Mouse (Mus musculus) retina, adult 2 months (tissue): ENCODE results near the gene Psenen.

Source experiments
- DNase-seq: peaks from one replicate; pipeline ENCODE4 v3.0.0-alpha.2; 2012; ENCODE audit warnings: low read depth, low spot score

Gene Psenen

DNA sequence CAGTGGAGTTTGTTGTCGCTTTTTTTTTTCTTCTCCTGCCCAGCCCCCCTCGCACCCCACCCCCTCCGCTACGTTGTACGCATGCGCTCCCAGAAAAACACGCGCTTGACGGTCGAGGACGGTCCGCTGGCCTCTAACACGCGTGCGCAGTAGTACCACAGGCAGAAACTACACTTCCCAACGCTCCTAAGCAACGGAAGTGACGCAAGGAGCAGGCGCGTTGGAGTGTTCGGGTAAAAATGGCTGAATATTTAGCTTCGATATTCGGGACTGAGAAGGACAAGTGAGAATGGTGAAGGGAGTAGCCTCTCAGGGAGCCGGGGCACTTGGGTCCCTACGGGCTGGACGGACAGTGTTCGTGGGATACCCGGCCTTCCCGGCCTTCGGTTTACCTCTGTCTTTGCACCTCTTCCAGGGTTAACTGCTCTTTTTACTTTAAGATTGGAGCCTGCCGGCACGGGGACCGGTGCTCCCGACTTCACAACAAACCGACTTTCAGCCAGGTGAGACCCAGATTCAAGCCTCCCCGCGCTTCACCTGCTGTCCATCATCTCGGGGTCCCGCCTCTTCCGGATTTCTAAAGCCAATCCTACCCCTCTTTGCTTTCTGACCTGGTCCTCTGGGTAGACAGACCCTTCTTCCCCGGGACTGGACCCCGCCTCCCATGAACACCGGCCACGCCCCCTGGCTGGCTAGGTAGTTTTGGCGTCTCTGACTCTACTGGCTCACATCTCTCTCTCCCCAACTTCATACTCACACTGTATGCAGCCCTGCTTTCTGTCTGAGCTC lies at the start of gene Psenen, which contains the start of the genes U2af1l4 and Gm49396:
Gene Psenen (minus strand): TSS at position 511 of the 789 bp plus-strand sequence.
Gene U2af1l4 (plus strand): TSS at position 185 of the 789 bp plus-strand sequence.
Gene Gm49396 (plus strand): TSS at position 228 of the 789 bp plus-strand sequence.
- peak; percentile 98 for DNase-seq

DNA sequence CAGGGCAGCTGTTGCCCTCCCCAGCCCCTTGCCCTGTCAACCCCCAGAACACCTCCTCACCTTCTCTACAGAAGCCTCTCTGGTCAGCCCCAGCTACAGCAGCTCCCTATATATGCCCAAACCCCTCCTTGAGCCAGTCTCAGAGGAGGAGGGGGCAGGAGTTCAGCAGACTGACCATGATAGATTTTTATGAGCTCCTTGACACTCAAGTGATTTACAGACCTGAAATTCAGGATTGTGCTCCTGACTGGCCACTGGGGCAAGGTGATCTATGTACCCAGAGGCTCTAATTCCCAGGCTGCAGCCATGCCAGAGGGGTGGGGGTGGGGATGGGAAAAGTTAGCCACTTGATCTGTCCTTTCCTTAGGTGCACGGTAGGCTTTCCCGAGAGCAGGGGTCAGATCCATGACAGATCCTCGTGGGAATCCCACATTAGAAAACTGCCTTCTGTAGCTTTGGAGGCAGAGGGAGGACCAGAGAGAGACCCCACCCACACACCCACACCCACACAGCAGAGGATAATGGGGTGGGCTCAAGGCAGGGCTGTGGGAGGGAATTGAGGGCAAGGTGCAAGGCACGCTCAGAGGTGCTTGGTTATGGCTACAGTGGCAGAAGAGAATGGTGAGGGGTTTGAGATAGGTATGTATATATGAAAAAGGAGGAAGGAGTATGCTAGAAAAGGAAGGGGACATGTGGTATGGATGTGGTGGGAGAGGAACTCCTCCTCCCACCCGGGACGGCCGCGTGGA lies 49.4 kb upstream of the Psenen start, which contains the start of gene Upk1a:
Gene Upk1a (minus strand): TSS at position 194 of the 749 bp plus-strand sequence.
- no peak for DNase-seq

DNA sequence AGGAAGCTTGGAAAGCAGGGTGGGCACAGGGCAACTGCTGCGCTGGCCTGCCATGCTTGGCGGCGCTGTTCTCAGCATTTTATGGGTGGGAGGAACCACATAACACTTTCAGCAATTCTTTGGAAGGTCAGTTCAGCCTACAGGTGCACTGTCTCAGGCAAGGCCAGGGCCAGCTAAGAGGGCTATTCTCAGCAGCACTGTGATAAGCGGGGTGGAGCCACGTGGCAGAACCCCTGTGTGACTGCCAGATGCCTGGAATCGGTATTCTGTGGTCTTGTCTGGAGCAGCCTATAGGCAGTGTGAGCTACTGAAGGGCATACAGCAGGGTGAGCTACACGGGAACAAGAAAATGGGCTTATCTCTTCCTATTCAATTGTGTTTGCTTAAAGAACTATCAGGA lies 46.6 kb upstream of the Psenen start:
- DNase-seq = no peak

DNA sequence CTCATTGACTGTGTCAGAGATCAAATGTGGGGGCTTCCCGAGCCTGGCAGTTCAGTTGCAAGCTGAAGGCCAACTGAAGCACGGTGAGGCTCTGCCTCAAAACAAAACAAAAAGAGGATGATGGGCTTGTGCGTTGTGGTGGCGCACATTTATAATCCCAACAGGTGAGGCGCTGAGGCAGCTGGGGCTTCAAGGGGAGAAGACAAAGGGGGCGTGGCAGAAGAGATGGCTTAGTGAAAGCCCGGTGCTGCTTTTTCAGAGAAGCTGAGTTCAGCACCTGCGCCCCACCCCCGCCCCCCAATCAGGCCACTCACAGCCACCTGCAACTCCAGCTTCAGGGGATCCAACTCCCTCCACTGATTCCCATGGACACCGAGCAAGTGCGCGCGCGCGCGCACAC lies 45.0 kb upstream of the Psenen start:
- no peak for DNase-seq

DNA sequence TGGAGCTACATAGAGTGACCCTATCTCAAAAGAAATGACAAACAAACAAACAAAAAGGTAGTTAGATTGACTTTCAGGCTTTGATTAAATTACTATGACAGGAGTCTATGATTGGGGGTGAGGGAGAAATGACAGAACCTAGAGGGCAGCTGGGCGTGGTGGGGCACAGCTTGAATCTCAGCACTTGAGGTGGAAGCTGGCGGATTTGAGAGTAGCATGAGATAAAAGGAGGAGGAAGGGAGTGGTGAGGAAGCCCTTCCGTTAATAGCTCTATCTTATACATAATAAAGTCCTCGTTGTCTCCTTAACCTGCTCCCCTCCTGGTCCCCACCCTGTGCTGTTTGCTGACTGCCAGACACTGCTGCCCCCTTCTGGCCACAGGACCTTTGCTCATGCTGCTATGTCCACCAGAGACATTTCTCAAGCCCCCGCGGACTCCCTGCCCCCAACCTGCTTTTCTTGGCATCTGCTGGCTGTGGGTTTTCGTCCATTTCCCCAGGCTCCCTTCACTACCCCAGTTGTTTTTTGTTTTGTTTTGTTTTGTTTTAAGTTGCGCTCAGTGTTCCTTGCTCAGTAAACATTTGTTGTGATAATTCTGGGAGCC lies 44.4 kb upstream of the Psenen start:
- DNase-seq = no peak

DNA sequence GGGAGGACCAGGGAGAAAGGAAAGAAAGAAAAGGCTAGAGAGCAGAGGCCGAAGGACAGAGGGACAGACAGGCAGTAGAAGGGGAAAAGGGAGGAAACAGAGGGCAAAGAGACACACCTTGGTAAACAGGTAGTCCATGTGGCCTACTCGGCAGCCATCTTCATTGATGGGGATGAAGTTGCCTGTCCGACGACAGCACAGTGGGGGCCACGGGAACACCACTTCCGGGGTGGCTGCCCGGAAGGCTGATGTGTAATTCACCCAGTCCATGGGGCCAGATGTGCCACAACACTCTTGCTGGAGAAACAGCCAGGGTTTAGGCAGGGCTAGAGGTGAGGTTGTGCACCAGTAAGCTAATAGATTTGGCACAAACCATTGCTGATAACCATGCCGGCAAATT lies 41.5 kb upstream of the Psenen start:
- DNase-seq = no peak

DNA sequence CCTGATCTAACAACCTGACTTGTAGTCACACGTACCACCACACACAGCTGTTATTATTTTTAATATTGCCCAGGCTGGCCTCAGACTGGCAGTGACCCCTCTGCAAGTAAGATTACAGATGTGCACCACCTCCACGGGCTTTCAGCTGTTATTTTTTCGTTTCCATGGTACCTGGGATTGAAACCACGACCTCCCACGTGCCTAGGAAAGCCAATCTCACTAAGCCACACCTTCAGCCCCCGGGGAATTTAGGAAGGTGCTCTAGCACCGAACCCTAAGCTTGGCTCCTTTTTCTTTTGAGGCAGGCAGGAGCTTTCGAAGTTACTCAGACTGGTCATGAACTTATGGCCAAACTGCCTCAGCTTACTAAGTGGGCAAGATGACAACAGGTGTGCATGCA lies 41.0 kb upstream of the Psenen start:
- no peak for DNase-seq

DNA sequence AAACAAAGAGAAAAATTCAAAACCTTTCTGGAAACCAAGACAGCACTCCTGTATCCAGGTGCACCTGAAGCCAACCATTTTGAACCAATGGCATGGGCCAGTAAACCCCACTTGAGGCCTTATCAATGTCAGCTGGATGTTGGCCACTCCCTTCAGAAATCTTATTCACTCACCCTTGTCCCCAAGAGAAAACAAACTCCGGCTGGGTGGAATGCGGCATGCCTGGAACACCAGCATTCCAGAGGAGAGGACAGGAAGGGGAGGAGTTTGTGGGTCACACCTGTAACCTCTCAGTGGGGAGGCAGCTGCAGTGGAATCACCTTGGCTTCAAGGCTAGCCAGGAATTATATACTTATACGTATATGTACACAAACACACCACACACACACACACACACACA lies 39.2 kb upstream of the Psenen start:
- DNase-seq = no peak

DNA sequence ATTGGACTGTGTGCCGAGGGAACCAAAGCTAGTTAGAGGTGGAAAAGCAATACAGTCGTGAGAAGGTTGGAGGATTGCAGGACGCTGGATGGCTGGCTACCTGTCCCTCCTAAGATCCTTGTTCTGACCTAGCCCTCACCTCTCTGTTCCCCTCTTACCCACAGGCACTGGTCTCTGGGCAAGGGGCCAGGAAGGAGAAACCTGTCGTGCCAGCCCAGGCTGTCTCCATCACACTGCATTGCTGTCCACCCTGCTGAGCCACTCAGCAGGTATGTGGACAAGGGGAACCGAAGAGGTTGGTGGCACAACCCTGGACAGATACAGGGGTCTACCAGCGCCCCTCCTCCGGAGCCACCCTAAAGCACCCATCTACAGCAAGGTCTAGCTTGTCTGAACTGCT lies 37.2 kb upstream of the Psenen start:
- DNase-seq = no peak

DNA sequence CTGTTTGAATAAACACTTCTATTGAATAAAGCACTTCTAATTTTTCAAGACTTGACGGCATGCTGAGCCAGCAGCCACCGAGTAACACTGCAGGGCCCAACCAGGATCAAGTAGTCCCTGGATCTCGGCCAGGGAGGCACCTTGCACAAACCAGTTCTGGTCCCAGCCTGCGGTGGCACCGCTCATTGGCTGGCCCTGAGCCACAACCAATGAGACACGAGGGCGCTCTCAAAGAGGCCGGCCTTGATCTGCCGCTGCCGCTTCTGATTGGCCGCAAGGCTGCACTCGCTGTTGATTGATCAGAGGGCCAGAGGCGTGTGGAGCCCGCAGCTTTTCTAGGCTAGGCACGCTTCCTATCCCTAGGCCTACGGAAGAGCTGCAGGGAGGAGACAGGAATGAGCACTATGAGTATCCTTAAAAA lies 36.5 kb upstream of the Psenen start:
- DNase-seq = peak; percentile 70

DNA sequence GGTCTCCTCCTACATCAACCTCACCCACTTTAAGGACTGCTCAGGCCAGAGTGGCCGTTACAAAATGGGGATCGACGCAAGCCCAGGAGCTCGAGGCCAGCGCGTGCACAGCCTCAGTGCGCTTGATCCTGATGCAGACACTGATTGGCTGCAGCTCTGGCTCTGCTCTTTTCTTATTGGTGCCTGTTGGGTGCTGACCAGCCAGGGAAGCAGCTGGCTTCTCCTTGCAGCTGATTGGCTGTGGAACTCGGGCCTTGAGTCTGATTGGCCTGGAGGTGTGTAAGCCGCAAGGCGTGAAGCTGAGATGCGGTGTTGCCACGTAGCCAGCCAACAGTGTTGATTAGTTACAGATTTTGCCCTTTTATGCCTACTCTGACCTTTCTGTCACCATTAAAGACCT lies 35.4 kb upstream of the Psenen start, which contains the start of gene Zbtb32:
Gene Zbtb32 (minus strand): TSS at position 124 of the 400 bp plus-strand sequence.
- DNase-seq = no peak

DNA sequence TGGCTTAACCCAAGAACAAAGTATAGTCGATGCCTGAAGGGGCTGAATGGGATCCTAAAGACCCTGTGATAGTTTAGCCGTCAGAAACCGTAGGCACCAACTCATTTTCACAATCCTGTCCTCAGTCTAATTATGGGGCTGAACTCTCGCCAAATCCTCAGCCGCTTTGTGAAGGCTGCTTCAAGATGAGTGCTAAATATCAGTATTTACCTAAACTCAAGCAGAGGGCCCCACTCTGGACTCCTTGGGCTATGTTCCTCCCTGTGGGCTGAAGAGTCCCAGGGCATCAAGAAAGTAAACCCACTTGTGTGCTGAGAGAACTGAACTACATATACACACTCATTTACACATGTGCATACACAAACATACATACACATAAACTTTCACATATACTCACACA lies 33.4 kb upstream of the Psenen start:
- no peak for DNase-seq

DNA sequence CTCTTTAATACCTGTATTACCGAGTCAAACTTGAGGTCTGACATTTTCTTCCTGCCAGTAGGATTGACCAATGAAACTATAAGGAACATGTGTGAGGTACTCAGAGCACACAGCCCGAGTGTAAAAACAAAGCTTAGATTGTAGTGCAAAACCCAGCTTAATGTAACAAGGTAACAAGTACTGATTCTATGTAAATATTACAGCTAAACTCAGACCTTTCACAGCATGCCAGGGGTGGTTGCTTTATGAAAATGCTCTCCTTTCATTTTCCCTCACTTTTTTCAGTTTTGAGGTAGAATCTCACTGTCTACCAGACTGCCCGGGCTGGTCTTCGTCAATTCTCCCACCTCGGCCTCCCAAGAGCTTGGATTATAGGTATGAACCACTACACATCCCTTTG lies 32.7 kb upstream of the Psenen start:
- DNase-seq = no peak

DNA sequence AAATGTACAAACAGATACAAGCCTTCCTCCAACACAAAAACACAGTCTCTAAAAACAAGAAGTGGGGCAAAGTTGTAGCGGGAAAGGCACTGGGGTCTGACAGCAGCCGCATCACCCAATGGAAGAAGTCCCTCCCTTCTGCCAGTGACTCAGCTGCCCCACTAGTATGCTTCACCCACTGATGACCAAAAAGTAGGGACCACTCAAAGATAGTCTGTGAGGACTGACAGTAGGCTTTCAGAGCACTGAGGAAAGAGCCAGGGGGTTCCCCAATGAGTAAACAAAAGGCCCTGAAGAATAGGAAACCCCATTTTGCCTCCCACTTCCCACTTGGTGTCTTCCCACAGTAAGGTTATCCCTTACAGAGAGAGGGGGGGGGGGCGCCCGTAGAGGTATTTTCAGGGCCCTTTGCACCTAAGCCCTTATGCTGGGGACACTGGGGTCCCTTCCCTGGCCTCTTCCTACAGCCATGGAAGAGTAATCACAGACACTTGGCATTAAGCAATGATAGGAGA lies 31.1 kb upstream of the Psenen start:
- no peak for DNase-seq

DNA sequence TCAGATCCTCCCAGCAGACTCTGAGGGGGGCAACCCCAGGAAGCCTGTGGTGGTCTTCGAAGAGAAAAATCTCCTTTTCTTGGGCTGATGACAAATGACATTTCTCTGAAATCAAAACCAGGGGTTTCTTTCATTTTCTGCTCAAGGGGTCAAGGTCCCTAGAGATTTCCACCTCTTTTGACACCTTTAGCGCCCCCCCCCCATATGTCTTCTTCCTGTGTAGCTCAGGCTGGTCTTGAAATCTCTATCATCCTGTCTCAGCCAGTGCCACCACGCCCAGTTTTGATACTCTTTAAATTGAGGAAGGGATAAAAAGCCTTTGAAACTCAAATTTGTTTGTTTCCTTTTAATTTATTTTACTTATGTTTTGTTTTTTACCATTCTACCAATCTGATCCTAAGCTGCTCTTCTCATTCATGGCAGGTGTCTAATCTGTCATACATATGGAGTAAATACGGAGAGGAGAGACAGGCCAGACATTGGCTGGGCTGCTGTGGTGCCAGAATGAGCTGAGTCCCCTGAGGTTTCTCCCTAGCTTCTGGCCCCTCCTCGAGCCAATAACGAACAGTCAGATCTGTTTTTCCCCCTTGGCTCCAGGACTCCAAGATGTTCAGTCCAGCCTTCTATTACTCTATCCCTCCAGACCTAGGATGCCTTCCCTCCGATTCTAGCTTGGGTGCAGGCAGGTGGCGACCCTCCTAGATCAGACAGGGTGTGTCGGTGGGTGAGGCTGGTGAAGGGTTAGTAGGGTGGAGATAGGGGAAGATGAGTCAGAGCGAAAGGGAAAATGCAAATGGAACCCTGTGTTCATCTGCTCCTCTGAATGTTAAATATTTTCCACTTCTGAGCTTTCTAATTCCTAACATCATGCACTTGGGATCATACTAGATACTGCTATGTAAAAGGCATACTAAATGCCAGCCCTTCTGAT lies 30.4 kb upstream of the Psenen start:
- no peak for DNase-seq

DNA sequence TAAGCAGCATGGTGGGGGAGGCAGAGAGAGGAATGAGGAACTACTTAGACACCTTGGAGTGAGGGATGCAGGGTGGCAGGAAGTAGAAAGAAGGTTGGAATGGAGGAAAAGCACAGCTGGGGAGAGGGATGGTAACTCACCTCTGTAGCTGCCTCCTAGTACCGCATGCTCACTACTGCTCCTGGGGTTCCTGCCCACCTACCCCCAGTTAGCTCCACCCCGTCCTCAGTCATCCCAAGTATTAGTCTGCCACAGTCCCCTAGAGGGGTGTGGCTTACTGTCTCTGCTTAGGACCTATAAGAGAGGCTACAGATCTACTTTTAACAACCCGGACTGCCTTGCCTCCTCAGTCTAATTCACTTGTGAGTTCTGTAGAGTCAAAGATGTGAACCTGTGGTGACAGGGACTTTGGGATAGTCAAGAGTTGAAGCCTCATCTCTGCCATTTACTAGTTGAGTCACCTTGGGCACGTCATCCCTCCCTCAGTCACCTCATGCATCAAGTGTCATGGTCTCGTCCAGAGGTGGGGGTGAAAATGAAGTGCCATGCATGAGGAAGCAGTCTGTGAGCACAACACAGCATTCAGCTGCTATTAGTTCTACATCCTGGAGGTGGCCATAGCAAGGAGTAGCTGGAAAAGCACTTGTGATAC lies 29.5 kb upstream of the Psenen start:
- DNase-seq = no peak

DNA sequence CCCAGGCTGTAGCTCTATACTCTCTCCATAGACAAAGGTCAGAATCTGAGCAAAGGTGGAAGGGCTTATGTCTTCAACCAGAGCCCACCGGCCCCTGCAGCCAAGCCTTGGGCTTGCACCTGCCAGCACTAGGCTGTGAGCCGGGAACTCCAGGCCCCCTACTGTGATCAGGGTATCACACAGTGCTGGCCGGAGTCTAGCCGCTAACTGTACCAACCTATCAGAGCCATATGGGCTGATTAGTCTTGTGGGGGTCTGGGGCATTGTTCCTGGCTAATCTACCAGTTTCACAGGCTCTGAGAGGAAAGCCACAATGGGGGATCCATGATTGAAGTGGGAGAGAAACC lies 28.2 kb upstream of the Psenen start:
- no peak for DNase-seq

DNA sequence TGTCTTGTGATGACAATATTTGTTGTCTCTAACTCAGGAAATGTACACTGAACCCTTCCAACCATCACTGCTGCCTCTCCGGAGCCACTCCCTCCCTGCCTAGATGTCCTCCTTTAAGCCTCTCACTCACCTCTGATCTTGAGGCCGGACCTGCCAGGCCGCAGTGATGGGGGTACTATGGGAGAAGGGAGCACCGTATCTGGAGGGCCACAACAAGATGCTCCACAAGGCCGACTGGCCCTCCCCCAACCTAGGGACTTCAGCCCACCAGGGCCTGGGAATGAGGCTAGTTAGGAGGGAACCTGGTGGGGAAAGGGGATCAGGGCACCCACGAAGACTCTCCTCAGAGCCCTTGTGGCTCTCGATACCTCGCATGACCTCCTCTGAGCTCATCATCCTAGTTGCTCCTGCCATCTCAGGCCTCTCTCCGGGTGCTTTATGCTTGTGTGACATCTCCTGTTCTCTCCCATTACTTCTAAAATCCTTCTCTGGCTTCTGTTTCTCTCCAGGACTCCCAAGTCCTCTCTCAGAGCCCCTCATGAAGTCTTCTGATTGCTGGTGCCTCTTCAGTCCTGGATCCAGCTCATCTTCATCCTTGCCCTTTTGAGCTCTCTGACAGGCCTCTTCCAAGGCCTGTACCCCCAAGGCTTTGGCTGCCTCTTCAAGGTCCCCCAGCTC lies 27.6 kb upstream of the Psenen start:
- DNase-seq = no peak

DNA sequence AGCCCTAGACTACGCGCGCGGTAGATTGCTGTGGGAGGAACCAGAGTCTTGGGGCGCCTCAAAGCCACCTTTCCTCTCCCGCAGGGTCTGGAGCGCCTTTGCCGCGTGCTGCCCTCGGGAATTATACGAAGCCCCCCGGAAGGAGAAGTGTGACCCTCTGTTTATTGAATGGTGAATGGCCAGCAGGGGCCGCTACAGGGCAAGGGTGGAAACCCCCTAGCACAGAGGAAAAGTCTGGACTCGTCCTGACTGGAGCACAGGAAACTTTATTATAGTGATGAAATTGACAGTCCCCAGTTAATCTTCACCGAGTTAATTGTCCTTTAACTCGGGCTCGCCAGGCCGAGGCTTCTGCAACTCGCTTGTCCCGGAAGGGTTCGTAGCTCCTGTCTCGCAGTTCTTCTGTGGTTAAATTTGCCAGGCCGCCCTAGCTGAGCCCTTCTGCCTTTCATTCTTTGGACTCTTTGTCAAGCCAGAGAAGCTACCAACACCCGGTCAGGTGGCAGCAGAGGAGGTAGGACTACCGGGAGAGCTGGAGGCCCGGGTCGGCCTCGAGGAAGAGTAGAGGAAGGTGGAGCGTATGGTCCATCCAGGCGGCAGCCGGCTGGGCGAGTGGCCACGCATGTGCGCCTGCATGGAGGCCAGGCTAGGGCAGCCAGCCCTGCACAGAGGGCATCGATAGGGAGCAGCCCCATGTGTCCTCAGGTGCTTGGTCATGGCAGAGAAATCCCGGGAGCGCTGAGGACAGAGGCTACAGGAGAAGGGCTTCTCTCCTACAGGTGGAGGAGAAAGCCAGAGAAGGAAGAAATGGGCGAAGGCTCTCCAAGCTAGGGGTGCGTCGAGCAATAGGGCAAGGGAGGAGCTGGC lies 26.2 kb upstream of the Psenen start:
- peak; percentile 56 for DNase-seq
